Mouse (Mus musculus) liver, embryonic 15.5 days (tissue): ENCODE measurements at regions not wholly inside any gene's neighbourhood (a gene's known extent, or its start where the extent isn't known, plus 50 kb on each side); places are given as distances from the start of the nearest gene placed in this dataset.
"Not testable (repeated sequence)": the region's sequence is repeated elsewhere in the genome, so short reads cannot be mapped to it uniquely, and the experiment has no call there.

Experiments used
- ATAC-seq: fragments of 200-750 bp; cut with Nextera tagmentation; 2 replicates; pipeline ENCODE4 v1.8.0; 2017; ENCODE audit warnings: moderate number of reproducible peaks, mild to moderate bottlenecking, moderate library complexity; ENCODE audit not compliant: insufficient read depth
- H3K27ac ChIP-seq: fragments of 300-500 bp; sonication (generic); replicated peaks from 2 replicates; pipeline ENCODE4 v1.5.1; 2015; ENCODE audit warnings: mild to moderate bottlenecking, inconsistent platforms
- H3K27me3 ChIP-seq: fragments of 300-500 bp; sonication (generic); 2 replicates; pipeline ENCODE4 v1.6.1; 2015; ENCODE audit warnings: mild to moderate bottlenecking, inconsistent platforms
- H3K36me3 ChIP-seq: fragments of 300-500 bp; sonication (generic); replicated peaks from 2 replicates; pipeline ENCODE4 v1.6.1; 2015; ENCODE audit warnings: moderate library complexity, mild to moderate bottlenecking, inconsistent platforms
- H3K4me1 ChIP-seq: fragments of 300-500 bp; sonication (generic); replicated peaks from 2 replicates; pipeline ENCODE4 v1.6.1; 2015; ENCODE audit warnings: inconsistent platforms
- H3K4me2 ChIP-seq: fragments of 300-500 bp; sonication (generic); 2 replicates; pipeline ENCODE4 v1.6.1; 2015; ENCODE audit warnings: moderate library complexity, mild to moderate bottlenecking, inconsistent platforms
- H3K4me3 ChIP-seq: fragments of 300-500 bp; sonication (generic); replicated peaks from 2 replicates; pipeline ENCODE4 v1.5.1; 2015; ENCODE audit warnings: mild to moderate bottlenecking, inconsistent platforms
- H3K9ac ChIP-seq: fragments of 300-500 bp; sonication (generic); 2 replicates; pipeline ENCODE4 v1.6.1; 2015; ENCODE audit warnings: moderate library complexity, mild to moderate bottlenecking, inconsistent platforms
- H3K9me3 ChIP-seq: fragments of 300-500 bp; sonication (generic); replicated peaks from 2 replicates; pipeline ENCODE4 v1.6.1; 2016; ENCODE audit warnings: inconsistent platforms
- WGBS: fragments of 180-500 bp; shearing (Covaris S2); methylation state at CpG from one replicate; pipeline ENCODE4 v1.1.7; 2015; ENCODE audit warnings: mixed read lengths; ENCODE audit not compliant: insufficient replicate concordance; 5-methylcytosine and 5-hydroxymethylcytosine counted together

GRCm38 (mm10) chr5:6590058-6590457 lies 713.9 kb upstream of the Tex47 start:
- Histone ChIP-seq H3K36me3 (no peaks in the 10 kb centered on the region), H3K9me3 (no peaks in the 10 kb centered on the region), H3K27ac (no peak overlapping the region), H3K4me1 (no peaks in the 10 kb centered on the region), H3K4me3 (no peak overlapping the region), H3K4me2 (no peak overlapping the region), H3K27me3 (no peaks in the 10 kb centered on the region), H3K9ac (no peak overlapping the region)
- 60% methylated on average over 4 of the region's 4 CpGs for WGBS
- no peak for ATAC-seq

GRCm38 (mm10) chr5:6611151-6611550 lies 692.8 kb upstream of the Tex47 start:
- not testable (repeated sequence) for H3K4me3 ChIP-seq, H3K27ac ChIP-seq, H3K4me2 ChIP-seq, H3K9me3 ChIP-seq, ATAC-seq, H3K9ac ChIP-seq, H3K36me3 ChIP-seq, H3K4me1 ChIP-seq, H3K27me3 ChIP-seq
- WGBS = 50% methylated on average over 3 of the region's 3 CpGs

- Histone ChIP-seq H3K36me3 (no peaks in the 10 kb centered on the region), H3K4me3 (no peak overlapping the region), H3K9me3 (no peaks in the 10 kb centered on the region), H3K9ac (no peak overlapping the region), H3K4me2 (no peak overlapping the region), H3K27ac (no peak overlapping the region), H3K27me3 (no peaks in the 10 kb centered on the region), H3K4me1 (no peaks in the 10 kb centered on the region)
- no peak for ATAC-seq
- WGBS = 42% methylated on average over 3 of the region's 3 CpGs
Observed at GRCm38 (mm10) chr5:6644869-6645268, 659.0 kb upstream of the Tex47 start.

GRCm38 (mm10) chr5:6676211-6676610 lies 627.7 kb upstream of the Tex47 start:
- H3K4me2 ChIP-seq, H3K27me3 ChIP-seq, H3K9me3 ChIP-seq, H3K4me1 ChIP-seq, H3K9ac ChIP-seq, H3K4me3 ChIP-seq, H3K36me3 ChIP-seq, H3K27ac ChIP-seq, ATAC-seq: not testable (repeated sequence)
- 32% methylated on average over 3 of the region's 3 CpGs for WGBS

GRCm38 (mm10) chr5:6709668-6710309 lies 594.1 kb upstream of the Tex47 start:
- Histone ChIP-seq H3K4me1 (no peaks in the 10 kb centered on the region), H3K9me3 (no peaks in the 10 kb centered on the region), H3K4me3 (no peak overlapping the region), H3K27me3 (no peaks in the 10 kb centered on the region), H3K36me3 (no peaks in the 10 kb centered on the region), H3K9ac (no peak overlapping the region), H3K4me2 (no peak overlapping the region), H3K27ac (no peak overlapping the region)
- WGBS = 36% methylated on average over 4 of the region's 4 CpGs
- ATAC-seq = no peak

- H3K27ac ChIP-seq = no peak overlapping the region
- no peak overlapping the region for H3K4me3 ChIP-seq
- peak; percentile 51 for ATAC-seq
- H3K9ac ChIP-seq = no peak overlapping the region
- 35% methylated on average over 1 of the region's 1 CpGs for WGBS
- no peaks in the 10 kb centered on the region for H3K27me3 ChIP-seq
- H3K36me3 ChIP-seq = no peaks in the 10 kb centered on the region
- no peaks in the 10 kb centered on the region for H3K4me1 ChIP-seq
- no peaks in the 10 kb centered on the region; the same call in 1 of the 2 replicates for H3K9me3 ChIP-seq
- no peak overlapping the region for H3K4me2 ChIP-seq
Observed at GRCm38 (mm10) chr5:6716179-6716578, 587.7 kb upstream of the Tex47 start.

- Histone ChIP-seq H3K9ac (no peak overlapping the region), H3K36me3 (no peaks in the 10 kb centered on the region), H3K9me3 (no peaks in the 10 kb centered on the region; the same call in 1 of the 2 replicates), H3K4me2 (no peak overlapping the region), H3K4me1 (no peaks in the 10 kb centered on the region), H3K4me3 (no peak overlapping the region), H3K27me3 (no peaks in the 10 kb centered on the region), H3K27ac (no peak overlapping the region)
- no peak for ATAC-seq
- WGBS = 54% methylated on average over 1 of the region's 1 CpGs
Observed at GRCm38 (mm10) chr5:6716630-6717029, 587.3 kb upstream of the Tex47 start.
